Mouse (Mus musculus) megakaryocyte, embryonic 14.5 days (primary cell): ENCODE results near the gene Thbd.

Experiments used
- FLI1 ChIP-seq: IDR thresholded peaks from 2 replicates; pipeline ENCODE4 v1.6.1; 2012; ENCODE audit warnings: low read length, inconsistent platforms, mixed read lengths
- GATA1 ChIP-seq: IDR thresholded peaks from 3 replicates; pipeline ENCODE4 v1.6.1; 2012; ENCODE audit warnings: mixed read lengths, low read length, inconsistent platforms, borderline replicate concordance

DNA sequence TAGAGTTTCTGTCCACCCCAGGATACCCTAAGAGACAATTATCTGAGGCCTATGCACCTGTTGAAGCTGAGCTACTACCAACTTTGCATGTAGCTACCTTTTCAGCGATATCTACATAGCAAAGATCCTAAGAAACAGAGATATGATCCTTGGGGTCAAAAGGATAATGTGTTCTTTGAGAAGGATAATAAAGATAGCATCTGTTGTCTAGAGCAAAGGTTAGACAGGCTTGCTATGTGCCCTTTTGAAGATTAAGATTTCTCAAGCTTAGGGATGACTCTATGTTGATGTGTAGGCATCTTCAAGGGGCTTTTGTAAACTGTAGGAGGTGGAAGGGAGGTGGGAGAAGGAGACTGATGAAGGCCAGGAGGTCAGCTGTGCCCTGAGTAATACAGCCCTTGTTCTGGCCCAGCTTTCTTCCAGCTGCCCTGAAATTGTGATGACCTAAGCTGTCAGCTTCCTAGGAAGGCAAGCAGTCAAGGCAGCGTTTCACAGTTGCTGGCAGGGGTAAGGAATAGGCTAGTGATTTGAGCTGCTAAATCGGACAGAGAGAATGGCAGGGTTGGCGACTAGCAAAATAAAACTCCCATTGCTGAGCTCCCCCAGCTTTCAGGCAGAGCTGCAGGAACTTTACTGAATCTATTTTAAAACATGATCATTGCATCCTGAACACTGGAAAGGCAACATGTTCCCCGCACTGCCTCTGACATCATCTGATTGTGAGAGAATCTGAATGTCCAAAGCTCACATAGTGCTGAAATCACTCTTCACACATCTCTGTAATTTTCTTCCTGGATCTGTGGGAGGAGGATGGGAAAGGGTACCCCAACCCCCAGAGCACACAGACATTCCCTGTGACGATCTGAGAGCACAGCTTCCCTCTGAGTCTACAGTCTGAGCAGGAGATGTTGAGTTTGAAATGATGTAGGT lies 20.1 kb downstream of the Thbd start:
- no peak for TF ChIP-seq GATA1
- TF ChIP-seq FLI1 = no peak
